ENCODE assay signal across 11 mouse cellular contexts in genomic region chr14:117710463-117710911, GRCm38 (mm10).
DNase-seq lines count a peak whose midpoint lies in the region; ATAC-seq and TF ChIP-seq lines count a peak whose summit lies in the region.
"Had no signal": no experiment of that assay in that cellular context is flagged by ENCODE, and none has a peak within 500 bp of the region (broad histone marks: within the 10 kb centered on the region; RNA-seq: fewer than 3 reads in every experiment).

No protein-coding gene starts in this region.

- no peak overlapping the region for H3K4me3 ChIP-seq in hindbrain, postnatal 0 days (ENCODE audit: low read length)
- H3K4me3 ChIP-seq in hindbrain, embryonic 14.5 days (replicated peaks; ENCODE audit: low read length): no peak overlapping the region
- H3K4me3 ChIP-seq in midbrain, postnatal 0 days (ENCODE audit: low read depth, low read length): no peak overlapping the region
- H3K4me3 ChIP-seq: embryonic facial prominence, embryonic 13.5 days; neural tube, embryonic 12.5 days had no signal

- H3K27me3 ChIP-seq in hindbrain, postnatal 0 days (ENCODE audit: insufficient read depth, low read length): no peaks in the 10 kb centered on the region
- no peaks in the 10 kb centered on the region for H3K27me3 ChIP-seq in hindbrain, embryonic 14.5 days (ENCODE audit: control insufficient read depth, insufficient read depth, low read length)
- H3K27me3 ChIP-seq in midbrain, postnatal 0 days (ENCODE audit: insufficient read depth, low read length): no peaks in the 10 kb centered on the region
- H3K27me3 ChIP-seq: embryonic facial prominence, embryonic 13.5 days; neural tube, embryonic 12.5 days had no signal

- ATAC-seq in hindbrain, postnatal 0 days: peak; percentile 51; the same call in 1 of the 2 replicates
- ATAC-seq in hindbrain, embryonic 14.5 days (ENCODE audit: low FRiP score): no peak
- ATAC-seq in hematopoietic stem cell, adult 5-6 weeks (replicated peaks in 1 of 2; ENCODE audit: insufficient read depth in 1 of 2, low FRiP score in 2 of 2, low TSS enrichment in 1 of 2, low read depth in 1 of 2, poor library complexity in 2 of 2, severe bottlenecking in 2 of 2): peak; percentile 44 to 59; a peak in 3 of 4 replicates
- ATAC-seq in midbrain, postnatal 0 days (ENCODE audit: low FRiP score): no peak

- H3K4me2 ChIP-seq in hindbrain, postnatal 0 days (ENCODE audit: low read depth, low read length): no peak overlapping the region
- H3K4me2 ChIP-seq in hindbrain, embryonic 14.5 days (replicated peaks): no peak overlapping the region
- no peak overlapping the region for H3K4me2 ChIP-seq in midbrain, postnatal 0 days (ENCODE audit: low read depth, low read length, poor library complexity, severe bottlenecking)
- H3K4me2 ChIP-seq: embryonic facial prominence, embryonic 13.5 days; neural tube, embryonic 12.5 days had no signal

- no peak overlapping the region for H3K9ac ChIP-seq in hindbrain, postnatal 0 days (replicated peaks; ENCODE audit: low read length)
- H3K9ac ChIP-seq in hindbrain, embryonic 14.5 days: no peak overlapping the region
- H3K9ac ChIP-seq in midbrain, postnatal 0 days (replicated peaks; ENCODE audit: low read length, poor library complexity, severe bottlenecking): no peak overlapping the region
- H3K9ac ChIP-seq: embryonic facial prominence, embryonic 13.5 days; neural tube, embryonic 12.5 days had no signal

- no peak for TF ChIP-seq CTCF in hindbrain, postnatal 0 days (IDR thresholded peaks at IDR 0.05; ENCODE audit: low read depth)
- TF ChIP-seq CTCF in midbrain, postnatal 0 days (IDR thresholded peaks at IDR 0.05): 0 out of 2 replicates have a peak, but pooled peaks have one; percentile 6

- no peaks in the 10 kb centered on the region for H3K9me3 ChIP-seq in hindbrain, postnatal 0 days (ENCODE audit: low read length)
- no peaks in the 10 kb centered on the region for H3K9me3 ChIP-seq in hindbrain, embryonic 14.5 days (ENCODE audit: control insufficient read depth, low read length)
- H3K9me3 ChIP-seq in midbrain, postnatal 0 days (ENCODE audit: low read length): no peaks in the 10 kb centered on the region
- H3K9me3 ChIP-seq: embryonic facial prominence, embryonic 13.5 days; neural tube, embryonic 12.5 days had no signal

- H3K27ac ChIP-seq in hindbrain, postnatal 0 days: no peak overlapping the region
- H3K27ac ChIP-seq in hindbrain, embryonic 14.5 days: no peak overlapping the region
- H3K27ac ChIP-seq in midbrain, postnatal 0 days (ENCODE audit: low read depth, low read length): no peak overlapping the region
- H3K27ac ChIP-seq: embryonic facial prominence, embryonic 13.5 days; neural tube, embryonic 12.5 days had no signal

- H3K4me1 ChIP-seq in hindbrain, postnatal 0 days (ENCODE audit: insufficient read depth, low read length): no peaks in the 10 kb centered on the region
- 0 out of 2 replicates have a peak, but pooled peaks cover 5% of the 10 kb centered on the region for H3K4me1 ChIP-seq in hindbrain, embryonic 14.5 days (replicated peaks; ENCODE audit: control insufficient read depth, insufficient read depth, low read length)
- H3K4me1 ChIP-seq in midbrain, postnatal 0 days (ENCODE audit: insufficient read depth, low read length): no peaks in the 10 kb centered on the region
- H3K4me1 ChIP-seq: neural tube, embryonic 12.5 days had no signal

- H3K36me3 ChIP-seq in hindbrain, postnatal 0 days (ENCODE audit: insufficient read depth, low read length): no peaks in the 10 kb centered on the region
- H3K36me3 ChIP-seq in hindbrain, embryonic 14.5 days (replicated peaks; ENCODE audit: control insufficient read depth, insufficient read depth): no peaks in the 10 kb centered on the region
- no peaks in the 10 kb centered on the region for H3K36me3 ChIP-seq in midbrain, postnatal 0 days (ENCODE audit: insufficient read depth, low read length)
- H3K36me3 ChIP-seq: embryonic facial prominence, embryonic 13.5 days; G1E; neural tube, embryonic 12.5 days had no signal

- DNase-seq in hindbrain, postnatal 0 days (ENCODE audit: low spot score): peak; percentile 30
- DNase-seq in hindbrain, embryonic 14.5 days (ENCODE audit: low spot score): no peak
- peak; percentile 67 to 77 for DNase-seq in cerebellum, postnatal 25 days
- DNase-seq in midbrain, postnatal 0 days (ENCODE audit: low spot score): peak; percentile 29
- DNase-seq in adrenal gland, adult (ENCODE audit: inconsistent age in 2 of 2, low spot score in 1 of 2): no peak
- DNase-seq in adrenal gland, adult 8-10 months: no peak
- no peak for DNase-seq in embryo, embryonic 10 days (ENCODE audit: low spot score)

- WGBS in hindbrain, postnatal 0 days: 76% methylated on average over 10 of the region's 10 CpGs
- WGBS in hindbrain, embryonic 14.5 days: 71% methylated on average over 10 of the region's 10 CpGs
- 76% methylated on average over 10 of the region's 10 CpGs for WGBS in midbrain, postnatal 0 days

Comparison
In these comparisons a context has a peak if more than half of its experiments do, and no peak if none do; other contexts are left out.
1. ATAC-seq: peak in hindbrain, postnatal 0 days (single experiment) and hematopoietic stem cell, adult 5-6 weeks (2 of 2); none in hindbrain, embryonic 14.5 days (single experiment) and midbrain, postnatal 0 days (single experiment).
2. DNase-seq: peak in hindbrain, postnatal 0 days (single experiment), cerebellum, postnatal 25 days (2 of 2) and midbrain, postnatal 0 days (single experiment); none in hindbrain, embryonic 14.5 days (single experiment), adrenal gland, adult (0 of 2), adrenal gland, adult 8-10 months (single experiment) and embryo, embryonic 10 days (single experiment).